Mouse (Mus musculus) intestine, embryonic 16.5 days (tissue): ENCODE results near the gene Spryd4. TPM values are rescaled to one million over a fixed set of nuclear protein-coding genes. Genes with fewer than 3 reads are reported as not detected.
A peak's percentile ranks its signal among the peaks of the same experiment; 100 is the strongest.
"Not testable (repeated sequence)": the region's sequence is repeated elsewhere in the genome, so short reads cannot be mapped to it uniquely, and the experiment has no call there.

Source experiments
- ATAC-seq: fragments of 200-750 bp; cut with Nextera tagmentation; 2 replicates; pipeline ENCODE4 v1.8.0; 2017; ENCODE audit warnings: moderate TSS enrichment, moderate library complexity
- H3K27ac ChIP-seq: fragments of 300-500 bp; sonication (generic); 2 replicates; pipeline ENCODE4 v1.5.1; 2014; ENCODE audit warnings: mild to moderate bottlenecking, low read length
- H3K27me3 ChIP-seq: fragments of 300-500 bp; sonication (generic); replicated peaks from 2 replicates; pipeline ENCODE4 v1.6.1; 2014; ENCODE audit warnings: low read length, control low read depth, mixed read lengths; ENCODE audit not compliant: control insufficient read depth, insufficient read depth
- H3K36me3 ChIP-seq: fragments of 300-500 bp; sonication (generic); 2 replicates; pipeline ENCODE4 v1.6.1; 2014; ENCODE audit warnings: low read length, control low read depth; ENCODE audit not compliant: control insufficient read depth, insufficient read depth
- H3K4me1 ChIP-seq: fragments of 300-500 bp; sonication (generic); 2 replicates; pipeline ENCODE4 v1.6.1; 2014; ENCODE audit warnings: low read length, control low read depth, mixed read lengths; ENCODE audit not compliant: control insufficient read depth, insufficient read depth
- H3K4me2 ChIP-seq: fragments of 300-500 bp; sonication (generic); 2 replicates; pipeline ENCODE4 v1.6.1; 2014; ENCODE audit warnings: low read depth, low read length, control low read depth
- H3K4me3 ChIP-seq: fragments of 300-500 bp; sonication (generic); 2 replicates; pipeline ENCODE4 v1.5.1; 2014; ENCODE audit warnings: mild to moderate bottlenecking, low read length
- H3K9ac ChIP-seq: fragments of 300-500 bp; sonication (generic); 2 replicates; pipeline ENCODE4 v1.6.1; 2014; ENCODE audit warnings: low read depth, low read length
- H3K9me3 ChIP-seq: fragments of 300-500 bp; sonication (generic); 2 replicates; pipeline ENCODE4 v1.6.1; 2016; ENCODE audit warnings: low read length, control low read depth; ENCODE audit not compliant: control insufficient read depth
- WGBS: fragments of 180-500 bp; shearing (Covaris S2); extraction: QIAGEN DNeasy Blood & Tissue Kit; methylation state at CpG from one replicate; pipeline ENCODE4 v1.1.7; 2014; 5-methylcytosine and 5-hydroxymethylcytosine counted together
- polyA plus RNA-seq: library from polyadenylated mRNA; unstranded; fragments of >200 nt; fragmentation: Nextera tagmentation; extraction: Ambion mirVana; gene quantifications from 2 replicates; pipeline ENCODE4 v1.2.1, GENCODE M21; 2015

The Spryd4 gene
- polyA plus RNA-seq, 1 experiment from 2014 or later, result 40.1 TPM

GRCm38 (mm10) chr10:128194024-128194550, 17.5 kb downstream of the Spryd4 start, which contains the start of gene Gls2:
Gene Gls2, plus strand, starts transcription at chr10:128194457.
- H3K36me3 ChIP-seq, result no peaks in the 10 kb centered on the region
- H3K9ac ChIP-seq, result peak within 1 kb of the TSS; percentile 74
- under 1% methylated on average over 46 of the region's 46 CpGs for WGBS
- peak; percentile 98 for ATAC-seq
- peak within 1 kb of the TSS; percentile 99 for H3K4me2 ChIP-seq
- H3K27ac ChIP-seq, result no peak within 1 kb of the TSS
- no peaks in the 10 kb centered on the region for H3K9me3 ChIP-seq
- H3K4me1 ChIP-seq, result peaks cover 10% of the 10 kb centered on the region
- peaks cover 16% of the 10 kb centered on the region for H3K27me3 ChIP-seq
- peak within 1 kb of the TSS; percentile 74 for H3K4me3 ChIP-seq

GRCm38 (mm10) chr10:128193113-128193512, 18.5 kb downstream of the Spryd4 start:
- Histone ChIP-seq H3K36me3 (no peaks in the 10 kb centered on the region), H3K4me1 (peaks cover 10% of the 10 kb centered on the region), H3K27ac (no peak overlapping the region), H3K4me3 (no peak overlapping the region), H3K27me3 (peaks cover 16% of the 10 kb centered on the region), H3K4me2 (no peak overlapping the region), H3K9me3 (no peaks in the 10 kb centered on the region), H3K9ac (no peak overlapping the region)
- no peak for ATAC-seq
- WGBS, result 93% methylated on average over 6 of the region's 6 CpGs

GRCm38 (mm10) chr10:128192030-128192766, 19.4 kb downstream of the Spryd4 start:
- not testable (repeated sequence) for H3K4me1 ChIP-seq, H3K9me3 ChIP-seq, ATAC-seq, H3K27ac ChIP-seq, H3K9ac ChIP-seq, H3K36me3 ChIP-seq, H3K4me3 ChIP-seq, H3K4me2 ChIP-seq
- H3K27me3 ChIP-seq, result peaks cover 16% of the 10 kb centered on the region
- WGBS, result 90% methylated on average over 3 of the region's 3 CpGs

- Histone ChIP-seq H3K4me2 (no peak overlapping the region), H3K9me3 (no peaks in the 10 kb centered on the region), H3K4me3 (no peak overlapping the region), H3K9ac (no peak overlapping the region), H3K27ac (no peak overlapping the region), H3K36me3 (no peaks in the 10 kb centered on the region), H3K4me1 (peaks cover 10% of the 10 kb centered on the region), H3K27me3 (peaks cover 11% of the 10 kb centered on the region)
- no peak for ATAC-seq
- WGBS, result 56% methylated on average over 2 of the region's 2 CpGs
Measured at GRCm38 (mm10) chr10:128191472-128191871, 20.1 kb downstream of the Spryd4 start.

GRCm38 (mm10) chr10:128188242-128188877, 23.2 kb downstream of the Spryd4 start:
- WGBS, result 40% methylated on average over 2 of the region's 2 CpGs
- H3K4me2 ChIP-seq, result no peak overlapping the region
- H3K9me3 ChIP-seq, result no peaks in the 10 kb centered on the region
- no peak overlapping the region for H3K4me3 ChIP-seq
- ATAC-seq, result no peak
- no peak overlapping the region for H3K9ac ChIP-seq
- no peak overlapping the region for H3K27ac ChIP-seq
- no peaks in the 10 kb centered on the region for H3K27me3 ChIP-seq
- no peaks in the 10 kb centered on the region for H3K36me3 ChIP-seq
- 0 out of 2 replicates have a peak, but pooled peaks cover 2% of the 10 kb centered on the region for H3K4me1 ChIP-seq

- H3K9ac ChIP-seq, result no peak overlapping the region
- no peak overlapping the region for H3K4me2 ChIP-seq
- H3K4me3 ChIP-seq, result no peak overlapping the region
- no peaks in the 10 kb centered on the region for H3K9me3 ChIP-seq
- WGBS, result 64% methylated on average over 5 of the region's 5 CpGs
- H3K27me3 ChIP-seq, result no peaks in the 10 kb centered on the region
- 0 out of 2 replicates have a peak, but pooled peaks cover 7% of the 10 kb centered on the region for H3K4me1 ChIP-seq
- ATAC-seq, result no peak
- no peaks in the 10 kb centered on the region for H3K36me3 ChIP-seq
- no peak overlapping the region for H3K27ac ChIP-seq
Measured at GRCm38 (mm10) chr10:128187181-128187605, 24.4 kb downstream of the Spryd4 start.

- Histone ChIP-seq H3K4me1 (0 out of 2 replicates have a peak, but pooled peaks cover 5% of the 10 kb centered on the region), H3K4me2 (no peak overlapping the region), H3K27me3 (no peaks in the 10 kb centered on the region), H3K4me3 (no peak overlapping the region), H3K27ac (no peak overlapping the region), H3K9me3 (no peaks in the 10 kb centered on the region), H3K9ac (no peak overlapping the region), H3K36me3 (no peaks in the 10 kb centered on the region)
- 59% methylated on average over 2 of the region's 2 CpGs for WGBS
- peak; percentile 65 for ATAC-seq
Measured at GRCm38 (mm10) chr10:128185959-128186358, 25.6 kb downstream of the Spryd4 start.

GRCm38 (mm10) chr10:128185277-128185940, 26.2 kb downstream of the Spryd4 start:
- no peak overlapping the region for H3K4me2 ChIP-seq
- 0 out of 2 replicates have a peak, but pooled peaks have one; percentile 26 for ATAC-seq
- H3K9me3 ChIP-seq, result no peaks in the 10 kb centered on the region
- 0 out of 2 replicates have a peak, but pooled peaks cover 5% of the 10 kb centered on the region for H3K4me1 ChIP-seq
- H3K4me3 ChIP-seq, result no peak overlapping the region
- H3K9ac ChIP-seq, result no peak overlapping the region
- 62% methylated on average over 6 of the region's 6 CpGs for WGBS
- no peaks in the 10 kb centered on the region for H3K36me3 ChIP-seq
- H3K27me3 ChIP-seq, result no peaks in the 10 kb centered on the region
- no peak overlapping the region for H3K27ac ChIP-seq

- Histone ChIP-seq H3K4me2 (no peak overlapping the region), H3K4me3 (no peak overlapping the region), H3K9me3 (no peaks in the 10 kb centered on the region), H3K9ac (no peak overlapping the region), H3K36me3 (no peaks in the 10 kb centered on the region), H3K27ac (no peak overlapping the region), H3K4me1 (peaks cover 8% of the 10 kb centered on the region), H3K27me3 (no peaks in the 10 kb centered on the region)
- 69% methylated on average over 2 of the region's 2 CpGs for WGBS
- ATAC-seq, result no peak
Measured at GRCm38 (mm10) chr10:128184296-128184695, 27.3 kb downstream of the Spryd4 start.
